Mouse (Mus musculus) kidney, adult 8-10 months (tissue): ENCODE measurements around the gene Sdc3.

Experiments used
- DNase-seq, 2 experiments: peaks; one replicate each; pipeline ENCODE4 v3.0.0; 2022

Gene Sdc3

GRCm38 (mm10) chr4:130794771-130795170 lies 2.4 kb downstream of the Sdc3 start:
- no peak for DNase-seq

GRCm38 (mm10) chr4:130795970-130796369 lies 3.6 kb downstream of the Sdc3 start:
- no peak for DNase-seq

- DNase-seq: peak; percentile 37 to 39
Observed at GRCm38 (mm10) chr4:130797201-130798051, 5.1 kb downstream of the Sdc3 start.

GRCm38 (mm10) chr4:130798416-130798815 lies 6.1 kb downstream of the Sdc3 start:
- DNase-seq: no peak

- no peak for DNase-seq
Observed at GRCm38 (mm10) chr4:130799118-130799517, 6.8 kb downstream of the Sdc3 start.

- no peak for DNase-seq
Observed at GRCm38 (mm10) chr4:130799582-130799981, 7.2 kb downstream of the Sdc3 start.

- no peak for DNase-seq
Observed at GRCm38 (mm10) chr4:130800147-130800546, 7.8 kb downstream of the Sdc3 start.

GRCm38 (mm10) chr4:130801198-130801597 lies 8.9 kb downstream of the Sdc3 start:
- no peak for DNase-seq

GRCm38 (mm10) chr4:130801624-130802329 lies 9.4 kb downstream of the Sdc3 start:
- DNase-seq: no peak

GRCm38 (mm10) chr4:130803591-130803990 lies 11.3 kb downstream of the Sdc3 start:
- no peak for DNase-seq

- DNase-seq: no peak
Observed at GRCm38 (mm10) chr4:130804292-130804691, 12.0 kb downstream of the Sdc3 start.

GRCm38 (mm10) chr4:130804771-130805361 lies 12.5 kb downstream of the Sdc3 start:
- no peak for DNase-seq

- DNase-seq: no peak
Observed at GRCm38 (mm10) chr4:130805746-130806145, 13.4 kb downstream of the Sdc3 start.

- DNase-seq: no peak
Observed at GRCm38 (mm10) chr4:130806746-130807145, 14.4 kb downstream of the Sdc3 start.

- no peak for DNase-seq
Observed at GRCm38 (mm10) chr4:130809784-130810183, 17.4 kb downstream of the Sdc3 start.

GRCm38 (mm10) chr4:130810845-130811244 lies 18.5 kb downstream of the Sdc3 start:
- no peak for DNase-seq

- DNase-seq: no peak
Observed at GRCm38 (mm10) chr4:130811385-130811784, 19.0 kb downstream of the Sdc3 start.

- no peak for DNase-seq
Observed at GRCm38 (mm10) chr4:130813958-130814357, 21.6 kb downstream of the Sdc3 start.

- DNase-seq: no peak
Observed at GRCm38 (mm10) chr4:130814742-130815330, 22.5 kb downstream of the Sdc3 start.

- DNase-seq: no peak
Observed at GRCm38 (mm10) chr4:130815860-130816259, 23.5 kb downstream of the Sdc3 start.

- DNase-seq: no peak
Observed at GRCm38 (mm10) chr4:130819806-130820205, 27.5 kb downstream of the Sdc3 start.

GRCm38 (mm10) chr4:130820594-130821255 lies 28.4 kb downstream of the Sdc3 start:
- no peak for DNase-seq
